Mouse (Mus musculus) CH12.LX (cell line): ENCODE results near the gene Polm. TPM values are rescaled to one million over a fixed set of nuclear protein-coding genes. Genes with fewer than 3 reads are reported as not detected.

Source experiments
- DNase-seq: peaks from one replicate; pipeline ENCODE4 v3.0.0-alpha.2; 2013; ENCODE audit errors: extremely low read depth
- H3K27ac ChIP-seq: 2 replicates; pipeline ENCODE4 v1.5.1; 2012; ENCODE audit warnings: low read depth, mild to moderate bottlenecking, control low read depth, moderate library complexity; ENCODE audit not compliant: insufficient read depth
- H3K27me3 ChIP-seq: replicated peaks from 2 replicates; pipeline ENCODE3; 2012; ENCODE audit warnings: inconsistent platforms
- H3K36me3 ChIP-seq, 2 experiments: replicated peaks in 1 of 2; 2 replicates each; pipeline versions ENCODE3 to v1.6.1; 2012; ENCODE audit warnings: inconsistent platforms in 1 of 2, low read length in 1 of 2, mild to moderate bottlenecking in 1 of 2, mixed read lengths in 1 of 2, moderate library complexity in 1 of 2; ENCODE audit not compliant: control insufficient read depth in 1 of 2, insufficient read depth in 1 of 2
- H3K4me1 ChIP-seq, 2 experiments: 2 replicates each; pipeline ENCODE4 v1.6.1; 2012; ENCODE audit warnings: inconsistent platforms in 1 of 2, moderate library complexity in 1 of 2; ENCODE audit not compliant: insufficient read depth in 2 of 2, control insufficient read depth in 1 of 2
- H3K4me2 ChIP-seq: 2 replicates; pipeline ENCODE4 v1.6.1; 2012; ENCODE audit warnings: low read depth, mild to moderate bottlenecking, control low read depth; ENCODE audit not compliant: poor library complexity, insufficient read depth, severe bottlenecking
- H3K4me3 ChIP-seq, 3 experiments: fragments of 150-350 bp in 1 of 3; sonication (generic) in 1 of 3; replicated peaks in 1 of 3; 2 replicates each; pipeline versions ENCODE3 to v1.5.1; 2011 to 2012; ENCODE audit warnings: low read depth in 2 of 3, low read length in 2 of 3, mild to moderate bottlenecking in 2 of 3, moderate library complexity in 2 of 3, control low read depth in 1 of 3, improper control_type of control experiment in 1 of 3, inconsistent platforms in 1 of 3, mixed read lengths in 1 of 3; ENCODE audit not compliant: poor library complexity in 1 of 3
- H3K79me2 ChIP-seq: replicated peaks from 2 replicates; pipeline ENCODE4 v1.6.1; 2012; ENCODE audit warnings: mild to moderate bottlenecking, moderate library complexity; ENCODE audit not compliant: control insufficient read depth, poor library complexity, insufficient read depth, severe bottlenecking; ENCODE audit errors: extremely low read depth
- H3K9ac ChIP-seq: 2 replicates; pipeline ENCODE4 v1.6.1; 2012; ENCODE audit warnings: low read depth, mild to moderate bottlenecking, control low read depth, moderate library complexity; ENCODE audit not compliant: insufficient read depth
- H3K9me3 ChIP-seq: replicated peaks from 2 replicates; pipeline ENCODE3; 2012; ENCODE audit warnings: low read length, inconsistent platforms, mixed read lengths
- BHLHE40 ChIP-seq: IDR thresholded peaks from 2 replicates; pipeline ENCODE4 v1.6.1; 2011; ENCODE audit warnings: mild to moderate bottlenecking, low read depth, low read length, improper control_type of control experiment
- E2F4 ChIP-seq: IDR thresholded peaks from 2 replicates; pipeline ENCODE4 v1.6.1; 2011; ENCODE audit warnings: low read depth, low read length, improper control_type of control experiment; ENCODE audit not compliant: insufficient replicate concordance
- ELF1 ChIP-seq: IDR thresholded peaks from 2 replicates; pipeline ENCODE4 v1.6.1; 2014; ENCODE audit warnings: low read depth, mild to moderate bottlenecking, inconsistent platforms, low read length, improper control_type of control experiment
- EP300 ChIP-seq: IDR thresholded peaks from 2 replicates; pipeline ENCODE4 v1.6.1; 2011; ENCODE audit warnings: low read length, improper control_type of control experiment
- IRF4 ChIP-seq: IDR thresholded peaks from 2 replicates; pipeline ENCODE4 v1.6.1; 2014; ENCODE audit warnings: low read depth, mild to moderate bottlenecking, inconsistent platforms, low read length, improper control_type of control experiment
- JUN ChIP-seq: IDR thresholded peaks from 2 replicates; pipeline ENCODE4 v1.6.1; 2011; ENCODE audit warnings: low read depth, mild to moderate bottlenecking, low read length, improper control_type of control experiment, moderate library complexity; ENCODE audit not compliant: insufficient read depth
- KAT2A ChIP-seq: IDR thresholded peaks from 2 replicates; pipeline ENCODE4 v1.6.1; 2012; ENCODE audit warnings: low read length, improper control_type of control experiment, inconsistent platforms; ENCODE audit not compliant: insufficient replicate concordance
- MAX ChIP-seq: IDR thresholded peaks from 2 replicates; pipeline ENCODE4 v1.6.1; 2011; ENCODE audit warnings: low read length, improper control_type of control experiment
- MAZ ChIP-seq: IDR thresholded peaks from 2 replicates; pipeline ENCODE4 v1.6.1; 2012; ENCODE audit warnings: low read depth, mild to moderate bottlenecking, inconsistent platforms, low read length, improper control_type of control experiment, moderate library complexity
- MEF2A ChIP-seq: IDR thresholded peaks from 2 replicates; pipeline ENCODE4 v1.6.1; 2014; ENCODE audit warnings: low read depth, mild to moderate bottlenecking, inconsistent platforms, low read length, improper control_type of control experiment, borderline replicate concordance
- NELFE ChIP-seq: IDR thresholded peaks from 2 replicates; pipeline ENCODE4 v1.6.1; 2011; ENCODE audit warnings: low read depth, low read length, improper control_type of control experiment
- NRF1 ChIP-seq: IDR thresholded peaks from 2 replicates; pipeline ENCODE4 v1.6.1; 2014; ENCODE audit warnings: low read depth, mild to moderate bottlenecking, inconsistent platforms, low read length, improper control_type of control experiment, moderate library complexity
- PAX5 ChIP-seq: IDR thresholded peaks from 2 replicates; pipeline ENCODE4 v1.6.1; 2012; ENCODE audit warnings: low read length, inconsistent platforms, mixed read lengths
- SMC3 ChIP-seq: IDR thresholded peaks from 2 replicates; pipeline ENCODE4 v1.6.1; 2011; ENCODE audit warnings: low read depth, low read length, improper control_type of control experiment
- TBP ChIP-seq: conservative IDR thresholded peaks from 2 replicates; pipeline ENCODE4 v1.6.1; 2011; ENCODE audit warnings: low read depth, low read length, improper control_type of control experiment
- TCF12 ChIP-seq: IDR thresholded peaks from 2 replicates; pipeline ENCODE4 v1.6.1; 2014; ENCODE audit warnings: low read depth, mild to moderate bottlenecking, inconsistent platforms, low read length, improper control_type of control experiment
- UBTF ChIP-seq: IDR thresholded peaks from 2 replicates; pipeline ENCODE4 v1.6.1; 2012; ENCODE audit warnings: low read depth, mild to moderate bottlenecking, inconsistent platforms, low read length, improper control_type of control experiment, moderate library complexity
- USF1 ChIP-seq: IDR thresholded peaks from 2 replicates; pipeline ENCODE4 v1.6.1; 2014; ENCODE audit warnings: low read depth, mild to moderate bottlenecking, inconsistent platforms, low read length, improper control_type of control experiment
- ZC3H11A ChIP-seq: IDR thresholded peaks from 2 replicates; pipeline ENCODE4 v1.6.1; 2012; ENCODE audit warnings: low read depth, mild to moderate bottlenecking, inconsistent platforms, low read length, improper control_type of control experiment
- ZKSCAN1 ChIP-seq: IDR thresholded peaks from 2 replicates; pipeline ENCODE4 v1.6.1; 2012; ENCODE audit warnings: low read depth, inconsistent platforms, low read length, improper control_type of control experiment, borderline replicate concordance
- ZMIZ1 ChIP-seq: IDR thresholded peaks from 2 replicates; pipeline ENCODE4 v1.6.1; 2012; ENCODE audit warnings: low read depth, mild to moderate bottlenecking, inconsistent platforms, low read length, improper control_type of control experiment
- dilution Hi-C: fragments of 300-500 bp; cut with MboI; formaldehyde crosslinking; loops from 2 replicates; pipeline ENCODE4 v1.14.3; 2020; ENCODE audit warnings: low sequenced_read_pairs; ENCODE audit not compliant: extremely low pct_unique_long_range_greater_than_20kb, extremely low pct_ligation_motif_present
- in situ Hi-C: fragments of 300-500 bp; cut with MboI; formaldehyde crosslinking; loops from 3 replicates; pipeline ENCODE4 v1.14.3; 2019; ENCODE audit warnings: low sequenced_read_pairs, low pct_ligation_motif_present, low pct_unique_long_range_greater_than_20kb, mixed read lengths
- polyA plus RNA-seq: library from polyadenylated mRNA; unstranded; fragments of >175 nt; gene quantifications from 2 replicates; pipeline ENCODE4 v1.2.1, GENCODE M21; 2012; ENCODE audit warnings: low read depth; ENCODE audit not compliant: insufficient read length
- total RNA-seq, 2 experiments: library from RNA; depleted of rRNA; stranded (reverse); fragments of 300-350 nt in 1 of 2; fragments of >200 nt in 1 of 2; gene quantifications; 2 replicates each; pipeline ENCODE4 v1.2.3; 2012 to 2014

Polm gene
- total and polyA plus RNA-seq, 3 experiments: 1.9 to 9.7 (median 4.1) TPM

GRCm38 (mm10) chr11:5799621-5800490 is 38.0 kb downstream of the Polm start:
- Histone ChIP-seq H3K4me2 (no peak overlapping the region), H3K4me1 (peaks cover 16 to 25% of the 10 kb centered on the region in 2 experiments), H3K9me3 (no peaks in the 10 kb centered on the region), H3K9ac (no peak overlapping the region), H3K27ac (no peak overlapping the region), H3K79me2 (no peaks in the 10 kb centered on the region), H3K27me3 (no peaks in the 10 kb centered on the region), H3K4me3 (no peak overlapping the region), H3K36me3 (peaks cover 61 to 71% of the 10 kb centered on the region in 2 experiments)
- dilution Hi-C loops (no loop called here), in situ Hi-C loops (no loop called here)
- DNase-seq: no peak
- TF ChIP-seq JUN: no peak
- TF ChIP-seq PAX5: no peak
- TF ChIP-seq MEF2A: no peak
- TF ChIP-seq BHLHE40: no peak
- no peak for TF ChIP-seq ZMIZ1
- no peak for TF ChIP-seq EP300
- TF ChIP-seq NELFE: no peak
- no peak for TF ChIP-seq ZKSCAN1
- no peak for TF ChIP-seq MAZ
- no peak for TF ChIP-seq KAT2A
- no peak for TF ChIP-seq TBP
- TF ChIP-seq NRF1: no peak
- TF ChIP-seq USF1: no peak
- no peak for TF ChIP-seq IRF4

DNA sequence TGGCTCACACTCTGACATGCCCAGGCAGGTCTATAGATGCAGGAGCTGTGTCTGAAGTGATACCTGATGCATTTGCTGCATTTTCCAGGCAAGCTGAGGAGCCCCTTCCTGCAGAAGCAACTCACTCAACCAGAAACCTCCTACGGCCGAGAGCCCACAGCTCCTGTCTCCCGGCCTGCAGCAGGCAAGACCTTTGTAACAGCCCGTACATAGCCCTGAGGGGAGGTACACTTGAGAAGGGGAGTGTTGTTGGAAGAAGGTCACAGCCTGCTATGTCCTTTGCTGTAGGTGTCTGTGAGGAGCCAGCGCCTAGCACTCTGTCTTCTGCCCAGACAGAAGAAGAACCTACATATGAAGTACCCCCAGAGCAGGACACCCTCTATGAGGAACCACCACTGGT is 39.9 kb downstream of the Polm start:
- no peak overlapping the region for H3K4me3 ChIP-seq
- TF ChIP-seq SMC3: no peak
- no peak for TF ChIP-seq ZC3H11A
- no peak for TF ChIP-seq IRF4
- TF ChIP-seq ELF1: no peak
- no peak for TF ChIP-seq E2F4
- TF ChIP-seq MAX: no peak
- no peak for TF ChIP-seq UBTF
- no peak for TF ChIP-seq TCF12
- TF ChIP-seq NRF1: no peak
- H3K27me3 ChIP-seq: no peaks in the 10 kb centered on the region
- no peak overlapping the region; the same call in 1 of the 2 replicates for H3K27ac ChIP-seq
- peaks cover 75 to 89% of the 10 kb centered on the region in 2 experiments for H3K36me3 ChIP-seq
- H3K4me2 ChIP-seq: no peak overlapping the region
- no peak for DNase-seq
- no peak overlapping the region for H3K9ac ChIP-seq
- dilution Hi-C loops: no loop called here
- no peaks in the 10 kb centered on the region for H3K9me3 ChIP-seq
- in situ Hi-C loops: no loop called here
- H3K79me2 ChIP-seq: no peaks in the 10 kb centered on the region
- H3K4me1 ChIP-seq: peaks cover 11 to 18% of the 10 kb centered on the region in 2 experiments
